Mouse (Mus musculus) brain, embryonic 14.5 days (tissue): Measurements from ENCODE around the gene Mapt.

ENCODE experiments used
- CTCF ChIP-seq: fragments of 200-500 bp; IDR thresholded peaks from 2 replicates; pipeline ENCODE4 v1.5.1; 2012; ENCODE audit warnings: inconsistent platforms, mild to moderate bottlenecking, moderate library complexity, borderline replicate concordance; ENCODE audit not compliant: insufficient read depth, insufficient read length; ENCODE audit errors: extremely low read depth
- POLR2A ChIP-seq: fragments of 200-500 bp; IDR thresholded peaks from 2 replicates; pipeline ENCODE4 v1.6.1; 2012; ENCODE audit warnings: mild to moderate bottlenecking, inconsistent platforms, borderline replicate concordance; ENCODE audit not compliant: poor library complexity, insufficient read depth, insufficient read length, severe bottlenecking; ENCODE audit errors: extremely low read depth

DNA sequence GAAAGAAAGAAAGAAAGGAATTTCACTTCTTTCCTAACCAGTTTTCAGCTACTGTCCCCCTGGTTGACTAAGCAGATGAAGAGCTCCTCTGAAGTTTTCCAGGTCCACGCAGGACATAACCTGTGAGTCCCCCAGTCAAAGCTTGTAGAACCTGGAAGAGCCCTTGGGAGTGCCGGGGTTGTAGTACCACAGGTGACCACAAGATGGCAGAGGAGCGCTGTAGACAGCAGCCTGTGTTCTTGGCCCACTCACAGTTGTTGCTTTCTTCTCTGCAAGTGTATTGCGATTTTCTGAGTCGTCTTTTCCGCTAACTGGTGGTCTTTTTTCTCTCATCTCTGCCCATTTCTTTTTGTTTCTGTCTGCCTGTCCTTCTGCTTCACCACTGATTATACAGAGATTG lies 84.5 kb downstream of the Mapt start:
- TF ChIP-seq CTCF: peak; percentile 99
- TF ChIP-seq POLR2A: no peak
